Mouse (Mus musculus) forebrain, postnatal 0 days (tissue): ENCODE results near the gene Fhad1. TPM values are rescaled to one million over a fixed set of nuclear protein-coding genes. Genes with fewer than 3 reads are reported as not detected.

Experiments used
- ATAC-seq: fragments of 200-750 bp; cut with Nextera tagmentation; 2 replicates; pipeline ENCODE4 v1.8.0; 2017; ENCODE audit warnings: mild to moderate bottlenecking, moderate library complexity
- DNase-seq: peaks from one replicate; pipeline ENCODE4 v3.0.0-alpha.2; 2015
- H3K27ac ChIP-seq: fragments of 300-500 bp; sonication (generic); 2 replicates; pipeline ENCODE4 v1.5.1; 2014; ENCODE audit warnings: low read depth, mild to moderate bottlenecking, antibody characterized with exemption, low read length, moderate library complexity, mixed read lengths
- H3K27me3 ChIP-seq: fragments of 300-500 bp; sonication (generic); 2 replicates; pipeline ENCODE4 v1.6.1; 2014; ENCODE audit warnings: mild to moderate bottlenecking, low read length, mixed read lengths; ENCODE audit not compliant: insufficient read depth
- H3K36me3 ChIP-seq: fragments of 300-500 bp; sonication (generic); 2 replicates; pipeline ENCODE4 v1.6.1; 2014; ENCODE audit warnings: mild to moderate bottlenecking, moderate library complexity; ENCODE audit not compliant: insufficient read depth
- H3K4me1 ChIP-seq: fragments of 300-500 bp; sonication (generic); 2 replicates; pipeline ENCODE4 v1.6.1; 2014; ENCODE audit warnings: antibody characterized with exemption; ENCODE audit not compliant: insufficient read depth
- H3K4me2 ChIP-seq: fragments of 300-500 bp; sonication (generic); 2 replicates; pipeline ENCODE4 v1.6.1; 2014; ENCODE audit warnings: low read depth, mild to moderate bottlenecking, moderate library complexity
- H3K4me3 ChIP-seq: fragments of 300-500 bp; sonication (generic); 2 replicates; pipeline ENCODE4 v1.5.1; 2014; ENCODE audit warnings: low read depth, low read length, mixed read lengths
- H3K9ac ChIP-seq: fragments of 300-500 bp; sonication (generic); 2 replicates; pipeline ENCODE4 v1.6.1; 2014; ENCODE audit warnings: mild to moderate bottlenecking
- H3K9me3 ChIP-seq: fragments of 300-500 bp; sonication (generic); 2 replicates; pipeline ENCODE4 v1.6.1; 2016; ENCODE audit warnings: low read length
- CTCF ChIP-seq: sonication (generic); IDR thresholded peaks from 2 replicates; pipeline ENCODE4 v1.5.1; 2016; ENCODE audit warnings: antibody characterized with exemption, control low read depth, low read depth
- WGBS: fragments of 180-500 bp; shearing (Covaris S2); extraction: QIAGEN DNeasy Blood & Tissue Kit; methylation state at CpG from one replicate; pipeline ENCODE4 v1.1.7; 2014; 5-methylcytosine and 5-hydroxymethylcytosine counted together
- polyA plus RNA-seq: library from polyadenylated mRNA; unstranded; fragments of >200 nt; fragmentation: Nextera tagmentation; extraction: Ambion mirVana; gene quantifications from 2 replicates; pipeline ENCODE4 v1.2.1, GENCODE M21; 2015
- total RNA-seq: library from RNA; depleted of rRNA; stranded (reverse); fragments of >200 nt; gene quantifications from 2 replicates; pipeline ENCODE4 v1.2.3, GENCODE M21; 2014

Fhad1 gene
- total and polyA plus RNA-seq, 2 experiments from 2014 or later = 3.9 to 4.6 TPM

- no peaks in the 10 kb centered on the region for H3K9me3 ChIP-seq
- no peak overlapping the region for H3K4me2 ChIP-seq
- no peaks in the 10 kb centered on the region for H3K4me1 ChIP-seq
- H3K27ac ChIP-seq = no peak overlapping the region
- H3K27me3 ChIP-seq = no peaks in the 10 kb centered on the region; the same call in 1 of the 2 replicates
- TF ChIP-seq CTCF = no peak
- no peak overlapping the region for H3K4me3 ChIP-seq
- H3K36me3 ChIP-seq = no peaks in the 10 kb centered on the region
- DNase-seq (no peak), ATAC-seq (no peak)
- H3K9ac ChIP-seq = no peak overlapping the region
- 84% methylated on average over 5 of the region's 5 CpGs for WGBS
Measured at GRCm38 (mm10) chr4:141931526-141931925, 83.4 kb downstream of the Fhad1 start.

- no peak for TF ChIP-seq CTCF
- H3K27ac ChIP-seq = no peak overlapping the region
- no peaks in the 10 kb centered on the region for H3K36me3 ChIP-seq
- no peak overlapping the region for H3K9ac ChIP-seq
- no peak overlapping the region for H3K4me2 ChIP-seq
- 71% methylated on average over 11 of the region's 11 CpGs for WGBS
- H3K4me3 ChIP-seq = no peak overlapping the region
- no peaks in the 10 kb centered on the region; the same call in 1 of the 2 replicates for H3K27me3 ChIP-seq
- no peak for DNase-seq
- no peaks in the 10 kb centered on the region for H3K9me3 ChIP-seq
- no peak for ATAC-seq
- H3K4me1 ChIP-seq = no peaks in the 10 kb centered on the region
Measured at GRCm38 (mm10) chr4:141930001-141930400, 84.9 kb downstream of the Fhad1 start.

- ATAC-seq = peak; percentile 36
- WGBS = 31% methylated on average over 7 of the region's 7 CpGs
- Histone ChIP-seq H3K27me3 (no peaks in the 10 kb centered on the region; the same call in 1 of the 2 replicates), H3K27ac (no peak overlapping the region), H3K9ac (no peak overlapping the region), H3K36me3 (no peaks in the 10 kb centered on the region), H3K4me3 (no peak overlapping the region), H3K4me2 (no peak overlapping the region), H3K9me3 (no peaks in the 10 kb centered on the region), H3K4me1 (no peaks in the 10 kb centered on the region)
- TF ChIP-seq CTCF = no peak
- peak; percentile 10 for DNase-seq
Measured at GRCm38 (mm10) chr4:141928881-141929281, 86.0 kb downstream of the Fhad1 start.

- DNase-seq = no peak
- H3K4me1 ChIP-seq = no peaks in the 10 kb centered on the region
- 80% methylated on average over 5 of the region's 5 CpGs for WGBS
- no peaks in the 10 kb centered on the region for H3K36me3 ChIP-seq
- no peak for ATAC-seq
- no peak overlapping the region for H3K4me2 ChIP-seq
- H3K9ac ChIP-seq = no peak overlapping the region
- no peak overlapping the region for H3K4me3 ChIP-seq
- no peaks in the 10 kb centered on the region for H3K9me3 ChIP-seq
- no peak overlapping the region for H3K27ac ChIP-seq
- TF ChIP-seq CTCF = no peak
- H3K27me3 ChIP-seq = no peaks in the 10 kb centered on the region; the same call in 1 of the 2 replicates
Measured at GRCm38 (mm10) chr4:141925781-141926345, 89.0 kb downstream of the Fhad1 start.

GRCm38 (mm10) chr4:141923961-141924360 is 90.9 kb downstream of the Fhad1 start:
- DNase-seq (no peak), ATAC-seq (no peak)
- H3K4me2 ChIP-seq = no peak overlapping the region
- TF ChIP-seq CTCF = no peak
- no peaks in the 10 kb centered on the region for H3K36me3 ChIP-seq
- H3K27me3 ChIP-seq = no peaks in the 10 kb centered on the region; the same call in 1 of the 2 replicates
- H3K9me3 ChIP-seq = no peaks in the 10 kb centered on the region
- no peak overlapping the region for H3K4me3 ChIP-seq
- H3K27ac ChIP-seq = no peak overlapping the region
- H3K4me1 ChIP-seq = no peaks in the 10 kb centered on the region
- WGBS = 77% methylated on average over 11 of the region's 11 CpGs
- H3K9ac ChIP-seq = no peak overlapping the region

- WGBS = 85% methylated on average over 10 of the region's 10 CpGs
- Histone ChIP-seq H3K27ac (no peak overlapping the region), H3K36me3 (no peaks in the 10 kb centered on the region), H3K4me2 (no peak overlapping the region), H3K4me3 (no peak overlapping the region), H3K9me3 (no peaks in the 10 kb centered on the region), H3K4me1 (no peaks in the 10 kb centered on the region), H3K9ac (no peak overlapping the region), H3K27me3 (no peaks in the 10 kb centered on the region)
- ATAC-seq = no peak
- DNase-seq = no peak
- no peak for TF ChIP-seq CTCF
Measured at GRCm38 (mm10) chr4:141920391-141920790, 94.5 kb downstream of the Fhad1 start.

- Histone ChIP-seq H3K4me2 (no peak overlapping the region), H3K4me1 (no peaks in the 10 kb centered on the region), H3K4me3 (no peak overlapping the region), H3K27me3 (no peaks in the 10 kb centered on the region), H3K36me3 (no peaks in the 10 kb centered on the region), H3K27ac (no peak overlapping the region), H3K9me3 (no peaks in the 10 kb centered on the region), H3K9ac (no peak overlapping the region)
- DNase-seq (no peak), ATAC-seq (no peak)
- TF ChIP-seq CTCF = no peak
- 77% methylated on average over 7 of the region's 7 CpGs for WGBS
Measured at GRCm38 (mm10) chr4:141917735-141918419, 97.0 kb downstream of the Fhad1 start.
